Mouse (Mus musculus) midbrain, embryonic 14.5 days (tissue): ENCODE results near the gene Pcdh15. TPM values are rescaled to one million over a fixed set of nuclear protein-coding genes. Genes with fewer than 3 reads are reported as not detected.

Source experiments
- ATAC-seq: fragments of 200-750 bp; cut with Nextera tagmentation; 2 replicates; pipeline ENCODE4 v1.8.0; 2017; ENCODE audit warnings: moderate number of reproducible peaks, moderate library complexity; ENCODE audit not compliant: low FRiP score, low TSS enrichment
- DNase-seq: peaks from one replicate; pipeline ENCODE4 v3.0.0-alpha.2; 2015
- H3K27ac ChIP-seq: fragments of 300-500 bp; sonication (generic); replicated peaks from 2 replicates; pipeline ENCODE4 v1.5.1; 2014; ENCODE audit warnings: mild to moderate bottlenecking, low read depth, low read length, moderate library complexity
- H3K27me3 ChIP-seq: fragments of 300-500 bp; sonication (generic); 2 replicates; pipeline ENCODE4 v1.6.1; 2014; ENCODE audit warnings: low read length, control low read depth, mixed read lengths; ENCODE audit not compliant: control insufficient read depth, insufficient read depth
- H3K36me3 ChIP-seq: fragments of 300-500 bp; sonication (generic); 2 replicates; pipeline ENCODE4 v1.6.1; 2014; ENCODE audit warnings: low read length, control low read depth; ENCODE audit not compliant: control insufficient read depth, insufficient read depth
- H3K4me1 ChIP-seq: fragments of 300-500 bp; sonication (generic); 2 replicates; pipeline ENCODE4 v1.6.1; 2014; ENCODE audit warnings: mild to moderate bottlenecking, antibody characterized with exemption, low read length, control low read depth; ENCODE audit not compliant: control insufficient read depth, insufficient read depth
- H3K4me2 ChIP-seq: fragments of 300-500 bp; sonication (generic); 2 replicates; pipeline ENCODE4 v1.6.1; 2014; ENCODE audit warnings: mild to moderate bottlenecking, low read length, moderate library complexity
- H3K4me3 ChIP-seq: fragments of 300-500 bp; sonication (generic); replicated peaks from 2 replicates; pipeline ENCODE4 v1.5.1; 2014; ENCODE audit warnings: low read depth, low read length
- H3K9ac ChIP-seq: fragments of 300-500 bp; sonication (generic); replicated peaks from 2 replicates; pipeline ENCODE4 v1.6.1; 2014; ENCODE audit warnings: mild to moderate bottlenecking, low read length, moderate library complexity
- H3K9me3 ChIP-seq: fragments of 300-500 bp; sonication (generic); 2 replicates; pipeline ENCODE4 v1.6.1; 2016; ENCODE audit warnings: low read length, control low read depth, mixed read lengths; ENCODE audit not compliant: control insufficient read depth
- WGBS: fragments of 180-500 bp; shearing (Covaris S2); extraction: QIAGEN DNeasy Blood & Tissue Kit; methylation state at CpG from one replicate; pipeline ENCODE4 v1.1.7; 2014; 5-methylcytosine and 5-hydroxymethylcytosine counted together
- polyA plus RNA-seq: library from polyadenylated mRNA; unstranded; fragments of >200 nt; fragmentation: Nextera tagmentation; extraction: Ambion mirVana; gene quantifications from 2 replicates; pipeline ENCODE4 v1.2.1, GENCODE M21; 2014

The Pcdh15 gene
- polyA plus RNA-seq, 1 experiment from 2014 or later = 10.4 TPM

DNA sequence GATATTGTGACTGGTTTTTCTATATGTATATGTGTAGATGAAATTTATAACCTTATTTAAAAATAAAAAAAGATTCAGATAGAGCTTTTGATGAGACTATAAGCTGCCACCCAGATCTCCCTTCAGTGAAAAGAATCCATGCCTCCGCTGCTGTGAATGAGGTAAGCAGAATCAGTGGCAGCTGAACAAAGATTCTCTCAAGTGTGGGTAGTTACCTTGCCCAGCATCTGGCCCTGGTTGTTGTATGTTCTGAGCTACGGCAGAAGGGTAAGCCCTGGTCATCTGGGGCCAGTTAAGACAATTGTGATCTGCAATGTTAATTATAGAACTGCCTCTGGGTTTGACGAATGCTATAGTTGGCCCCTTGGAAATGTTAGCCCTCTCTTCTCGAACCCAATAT lies 1316.2 kb downstream of the Pcdh15 start:
- Histone ChIP-seq H3K9ac (no peak overlapping the region), H3K27me3 (no peaks in the 10 kb centered on the region), H3K9me3 (no peaks in the 10 kb centered on the region), H3K4me1 (no peaks in the 10 kb centered on the region), H3K4me3 (no peak overlapping the region), H3K36me3 (no peaks in the 10 kb centered on the region), H3K4me2 (no peak overlapping the region), H3K27ac (no peak overlapping the region)
- ATAC-seq (no peak), DNase-seq (no peak)
- WGBS = 63% methylated on average over 4 of the region's 4 CpGs

DNA sequence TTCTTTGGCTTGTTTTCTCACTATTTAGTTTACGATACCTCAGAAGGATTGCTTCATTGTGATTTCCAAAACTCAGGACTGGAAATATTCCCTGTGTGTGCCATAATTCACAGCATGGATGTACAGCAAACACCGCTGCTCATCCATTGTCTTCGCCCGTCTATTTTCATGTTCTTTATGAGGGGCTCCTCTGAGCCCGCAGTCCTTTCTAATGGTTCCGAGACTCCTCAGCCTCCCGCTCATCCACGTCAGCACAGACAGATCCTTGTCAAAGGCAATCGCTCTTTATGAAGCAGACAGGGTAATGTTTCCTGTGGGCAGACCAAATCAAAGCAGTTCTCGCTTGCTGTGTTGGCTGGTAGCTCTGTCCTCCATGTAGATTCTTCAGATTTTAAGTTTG lies 1316.8 kb downstream of the Pcdh15 start:
- Histone ChIP-seq H3K9me3 (no peaks in the 10 kb centered on the region), H3K27me3 (no peaks in the 10 kb centered on the region), H3K4me1 (no peaks in the 10 kb centered on the region), H3K27ac (no peak overlapping the region), H3K4me2 (no peak overlapping the region), H3K4me3 (no peak overlapping the region), H3K9ac (no peak overlapping the region), H3K36me3 (no peaks in the 10 kb centered on the region)
- no peak for ATAC-seq
- 81% methylated on average over 10 of the region's 10 CpGs for whole genome bisulfite sequencing
- DNase-seq = no peak

DNA sequence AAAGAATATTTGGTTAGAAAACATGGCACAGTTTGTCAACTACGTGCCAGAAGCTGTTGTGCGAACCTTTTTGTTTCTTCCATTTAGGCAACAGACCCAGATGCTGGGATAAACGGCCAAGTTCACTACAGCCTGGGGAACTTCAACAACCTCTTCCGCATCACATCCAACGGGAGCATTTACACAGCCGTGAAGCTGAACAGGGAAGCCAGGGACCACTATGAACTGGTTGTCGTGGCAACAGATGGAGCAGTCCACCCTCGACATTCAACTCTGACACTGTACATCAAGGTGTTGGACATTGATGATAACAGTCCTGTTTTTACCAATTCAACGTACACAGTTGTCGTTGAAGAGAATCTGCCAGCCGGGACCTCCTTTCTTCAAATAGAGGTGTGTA lies 1350.9 kb downstream of the Pcdh15 start:
- Histone ChIP-seq H3K36me3 (no peaks in the 10 kb centered on the region), H3K9me3 (no peaks in the 10 kb centered on the region), H3K4me3 (no peak overlapping the region), H3K4me1 (0 out of 2 replicates have a peak, but pooled peaks cover 3% of the 10 kb centered on the region), H3K9ac (no peak overlapping the region), H3K27ac (no peak overlapping the region), H3K27me3 (no peaks in the 10 kb centered on the region), H3K4me2 (no peak overlapping the region)
- WGBS = 65% methylated on average over 11 of the region's 11 CpGs
- no peak; the same call in 1 of the 2 replicates for ATAC-seq
- DNase-seq = peak; percentile 49

DNA sequence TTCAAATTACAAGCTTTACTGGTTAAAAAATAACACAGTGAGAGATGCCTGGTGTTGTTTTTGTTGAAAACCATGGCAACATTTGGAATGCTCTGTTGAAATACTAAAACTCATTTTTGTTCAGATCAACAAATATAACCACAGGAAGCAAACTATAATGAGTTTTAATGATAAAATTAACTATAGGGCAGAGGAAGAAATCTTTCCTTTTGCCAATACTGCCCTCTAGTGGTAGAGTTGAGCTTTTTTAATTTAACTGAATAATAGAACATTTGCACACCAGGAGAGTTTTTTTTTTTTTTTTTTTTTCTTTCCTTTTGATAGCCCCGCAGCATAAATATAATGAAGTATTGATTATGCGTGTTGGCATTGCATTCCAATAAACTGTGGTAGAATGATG lies 1364.8 kb downstream of the Pcdh15 start:
- Histone ChIP-seq H3K4me2 (no peak overlapping the region), H3K9me3 (no peaks in the 10 kb centered on the region), H3K27me3 (no peaks in the 10 kb centered on the region), H3K27ac (no peak overlapping the region), H3K9ac (no peak overlapping the region), H3K4me3 (no peak overlapping the region), H3K4me1 (no peaks in the 10 kb centered on the region), H3K36me3 (no peaks in the 10 kb centered on the region)
- DNase-seq (peak; percentile 82), ATAC-seq (no peak)
- 27% methylated on average over 2 of the region's 2 CpGs for WGBS

DNA sequence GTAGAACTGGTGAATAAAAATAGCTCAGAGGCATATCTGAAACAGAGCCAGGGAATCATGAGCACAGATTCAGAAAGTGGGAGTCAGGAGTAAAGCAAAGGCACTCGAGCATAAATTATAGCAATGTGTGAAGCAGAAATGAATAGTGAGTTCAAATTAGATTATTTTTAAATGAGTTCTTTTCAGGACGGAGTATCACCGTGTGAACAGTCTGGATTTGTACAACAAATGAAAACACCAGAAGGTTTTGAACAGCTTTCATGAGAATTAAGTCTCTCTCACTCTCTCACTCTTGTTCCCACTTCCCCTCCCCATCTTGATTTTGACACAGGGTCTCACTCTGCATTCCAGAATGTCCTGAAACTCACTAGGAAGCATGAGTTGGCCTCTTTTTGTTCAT lies 1381.6 kb downstream of the Pcdh15 start:
- no peak for DNase-seq
- H3K27me3 ChIP-seq = no peaks in the 10 kb centered on the region
- no peaks in the 10 kb centered on the region for H3K9me3 ChIP-seq
- no peaks in the 10 kb centered on the region for H3K4me1 ChIP-seq
- no peak for ATAC-seq
- H3K36me3 ChIP-seq = no peaks in the 10 kb centered on the region
- no peak overlapping the region for H3K27ac ChIP-seq
- WGBS = 86% methylated on average over 3 of the region's 3 CpGs
- H3K9ac ChIP-seq = no peak overlapping the region
- no peak overlapping the region for H3K4me3 ChIP-seq
- no peak overlapping the region for H3K4me2 ChIP-seq

DNA sequence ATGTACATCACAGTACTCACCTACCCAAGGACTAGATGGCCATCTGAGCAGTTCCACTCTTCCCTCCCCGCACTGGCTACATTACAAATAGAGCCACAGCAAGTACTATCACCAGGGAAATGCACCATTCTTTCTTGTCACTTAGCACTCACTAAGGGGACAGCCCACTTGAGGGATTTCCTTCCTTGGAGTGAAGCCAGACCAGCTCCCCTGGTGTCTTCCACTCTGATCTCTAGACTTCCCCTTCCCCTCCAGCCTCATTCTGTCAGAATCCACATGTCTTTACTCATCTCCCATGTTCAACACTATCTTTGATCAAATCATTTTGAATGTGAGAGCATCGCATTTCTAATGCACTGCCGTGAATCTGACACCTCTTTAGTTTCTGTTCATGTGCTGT lies 1413.2 kb downstream of the Pcdh15 start:
- Histone ChIP-seq H3K36me3 (no peaks in the 10 kb centered on the region), H3K4me3 (no peak overlapping the region), H3K9me3 (no peaks in the 10 kb centered on the region), H3K4me2 (no peak overlapping the region), H3K4me1 (no peaks in the 10 kb centered on the region), H3K27ac (no peak overlapping the region), H3K27me3 (no peaks in the 10 kb centered on the region), H3K9ac (no peak overlapping the region)
- ATAC-seq (0 out of 2 replicates have a peak, but pooled peaks have one; percentile 31), DNase-seq (peak; percentile 6)
- whole genome bisulfite sequencing = 64% methylated on average over 3 of the region's 3 CpGs

DNA sequence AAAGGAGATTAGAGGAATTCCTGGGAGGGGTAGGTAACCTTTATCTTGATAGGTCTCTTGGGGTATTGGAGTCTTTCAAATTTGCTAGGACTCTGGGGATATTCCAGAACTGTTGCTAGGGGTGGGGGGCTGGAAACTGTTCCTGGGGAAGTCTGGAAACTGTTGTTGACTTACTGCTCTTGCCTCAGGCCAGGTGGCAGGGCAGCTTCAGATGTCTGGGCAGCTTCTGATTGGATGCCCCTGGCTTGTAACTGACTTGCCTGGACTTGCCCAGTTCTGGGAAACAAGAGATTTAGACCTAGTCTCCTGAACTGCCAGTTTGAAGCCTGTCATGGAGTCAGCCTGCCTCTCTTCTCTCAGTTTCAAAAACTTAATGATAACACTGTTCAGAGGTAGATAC lies 1414.6 kb downstream of the Pcdh15 start:
- Histone ChIP-seq H3K4me2 (no peak overlapping the region), H3K36me3 (no peaks in the 10 kb centered on the region), H3K27ac (no peak overlapping the region), H3K9me3 (no peaks in the 10 kb centered on the region), H3K4me1 (no peaks in the 10 kb centered on the region), H3K9ac (no peak overlapping the region), H3K27me3 (no peaks in the 10 kb centered on the region), H3K4me3 (no peak overlapping the region)
- ATAC-seq = no peak
- no peak for DNase-seq

DNA sequence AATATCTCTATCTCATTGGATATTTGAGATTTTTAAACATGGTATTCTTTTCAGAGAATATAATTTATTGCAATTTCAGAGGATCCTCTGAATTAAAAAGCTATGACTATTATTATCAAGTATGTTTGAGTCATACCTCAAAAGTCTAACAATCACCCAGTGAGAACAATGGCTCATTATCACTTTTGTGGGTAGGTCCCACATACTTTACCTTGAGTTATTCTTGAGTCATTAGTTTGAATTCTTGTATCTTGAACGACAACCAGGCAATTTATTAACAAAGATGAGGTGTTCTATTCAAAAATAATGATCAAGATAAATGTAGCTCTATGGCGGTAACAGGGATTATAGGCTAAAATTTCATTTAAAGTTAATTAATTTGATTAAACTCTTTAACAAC lies 1439.2 kb downstream of the Pcdh15 start:
- H3K27me3 ChIP-seq = no peaks in the 10 kb centered on the region
- ATAC-seq = no peak
- no peak overlapping the region for H3K9ac ChIP-seq
- WGBS = 94% methylated on average over 2 of the region's 2 CpGs
- H3K4me3 ChIP-seq = no peak overlapping the region
- no peak overlapping the region for H3K4me2 ChIP-seq
- H3K36me3 ChIP-seq = no peaks in the 10 kb centered on the region
- no peaks in the 10 kb centered on the region for H3K4me1 ChIP-seq
- H3K27ac ChIP-seq = no peak overlapping the region
- no peaks in the 10 kb centered on the region for H3K9me3 ChIP-seq
- DNase-seq = no peak

DNA sequence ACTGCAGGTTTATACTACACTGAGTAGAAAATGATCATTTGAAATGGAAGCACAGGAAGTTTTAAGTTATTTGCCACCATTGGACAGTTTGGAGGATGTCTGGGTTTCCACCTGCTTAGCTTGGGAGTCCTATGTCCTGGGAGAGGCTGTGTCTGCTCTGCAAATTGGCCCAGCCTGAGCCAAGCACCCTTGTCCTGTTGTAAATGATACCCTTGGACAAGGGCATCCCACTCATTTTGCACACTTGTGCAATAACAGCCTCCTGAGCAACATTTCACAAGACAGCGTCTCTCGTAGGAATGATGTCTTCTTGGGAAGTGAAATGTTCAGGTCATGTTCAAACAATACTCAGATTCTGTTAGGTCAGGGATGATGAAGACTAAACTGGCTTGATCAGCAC lies 1456.2 kb downstream of the Pcdh15 start:
- H3K4me1 ChIP-seq = no peaks in the 10 kb centered on the region
- no peak overlapping the region for H3K4me2 ChIP-seq
- H3K9ac ChIP-seq = no peak overlapping the region
- WGBS = 78% methylated on average over 2 of the region's 2 CpGs
- H3K36me3 ChIP-seq = no peaks in the 10 kb centered on the region
- no peak overlapping the region for H3K4me3 ChIP-seq
- no peaks in the 10 kb centered on the region for H3K27me3 ChIP-seq
- no peaks in the 10 kb centered on the region for H3K9me3 ChIP-seq
- no peak for DNase-seq
- no peak for ATAC-seq
- no peak overlapping the region for H3K27ac ChIP-seq
